Mouse (Mus musculus): ENCODE measurements at regions not wholly inside any gene's neighbourhood (a gene's known extent, or its start where the extent isn't known, plus 50 kb on each side); places are given as distances from the start of the nearest gene placed in this dataset.

DNA sequence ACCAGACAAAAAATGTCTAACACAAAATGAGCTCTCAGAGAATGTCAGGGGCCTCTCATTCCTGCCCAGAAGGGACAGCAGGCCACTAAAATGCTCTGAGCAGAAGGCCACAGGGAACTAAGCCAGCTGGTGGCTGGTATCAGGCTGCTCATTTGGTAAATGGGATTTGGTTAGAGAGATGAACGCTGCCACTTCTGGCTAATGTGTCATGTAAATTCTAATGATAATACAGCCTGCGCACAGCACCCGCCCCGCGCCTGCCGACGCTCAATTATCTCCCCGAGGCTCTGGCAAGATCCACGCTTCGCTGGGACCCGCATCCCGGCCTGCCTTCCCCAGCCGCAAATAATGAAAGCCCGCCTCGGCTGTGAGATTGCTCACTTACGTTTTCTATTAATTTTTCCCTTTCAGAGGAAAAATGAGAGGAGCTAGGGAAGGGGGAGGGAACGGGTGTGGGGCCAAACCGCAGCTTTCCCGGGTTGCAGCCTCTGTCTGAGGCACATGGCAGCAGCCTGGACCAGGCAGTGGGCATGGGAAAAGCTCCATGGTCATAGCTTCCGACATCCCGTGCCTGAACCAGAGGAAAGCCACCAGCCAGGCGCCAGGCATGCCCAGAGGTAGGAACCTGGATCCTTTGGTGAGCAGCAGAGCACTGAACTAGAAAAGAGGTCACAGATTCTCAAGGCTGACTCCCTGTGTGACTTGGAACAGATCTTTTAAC is 92.2 kb upstream of the Csf3r start:
- no peaks in the 10 kb centered on the region for H3K4me1 ChIP-seq (ENCODE audit: control insufficient read depth, insufficient read depth, low read length)
- WGBS = 76% methylated on average over 22 of the region's 22 CpGs
- no peak for ATAC-seq (ENCODE audit: insufficient number of reproducible peaks, insufficient read depth, low FRiP score, low read depth)

DNA sequence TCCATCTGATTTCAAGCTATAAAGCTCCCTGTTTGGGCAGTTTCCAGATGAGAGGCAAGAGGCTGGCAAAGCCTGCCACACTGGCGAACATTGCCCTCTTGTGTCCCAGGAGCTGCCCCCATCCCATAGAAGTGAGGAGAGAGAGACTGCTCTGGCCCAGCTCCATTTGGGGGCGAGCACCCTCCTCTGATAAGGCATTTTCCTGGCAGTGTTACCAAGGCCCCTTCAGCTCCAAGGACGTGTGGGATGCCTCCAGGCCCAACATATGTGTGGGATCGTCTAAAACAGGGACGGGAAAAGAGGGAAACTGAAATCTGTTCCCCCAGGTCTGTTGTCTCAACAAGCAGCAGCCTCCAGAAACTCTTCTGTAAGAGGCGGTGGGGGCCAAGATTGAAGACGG is 88.0 kb upstream of the Csf3r start:
- H3K4me2 ChIP-seq (replicated peaks; ENCODE audit: low read depth, low read length) = no peak overlapping the region
- H3K27ac ChIP-seq (ENCODE audit: low read length) = no peak overlapping the region
- no peaks in the 10 kb centered on the region for H3K27me3 ChIP-seq (ENCODE audit: control insufficient read depth, insufficient read depth, low read length)
- no peak overlapping the region for H3K9ac ChIP-seq (replicated peaks; ENCODE audit: low read depth, low read length)
- H3K4me3 ChIP-seq (ENCODE audit: low read depth, low read length) = no peak overlapping the region
- no peaks in the 10 kb centered on the region for H3K36me3 ChIP-seq (ENCODE audit: control insufficient read depth, insufficient read depth, low read length)
- WGBS = 74% methylated on average over 7 of the region's 7 CpGs
- H3K4me1 ChIP-seq (ENCODE audit: control insufficient read depth, insufficient read depth, low read length) = no peaks in the 10 kb centered on the region
- ATAC-seq (ENCODE audit: insufficient number of reproducible peaks, insufficient read depth, low FRiP score, low read depth) = no peak
- H3K9me3 ChIP-seq (ENCODE audit: control insufficient read depth, low read depth, low read length) = no peaks in the 10 kb centered on the region

More for the DNA sequence above, 92.2 kb upstream of the Csf3r start:
- H3K4me2 ChIP-seq (replicated peaks; ENCODE audit: low read depth, low read length) = no peak overlapping the region
- no peak overlapping the region for H3K27ac ChIP-seq (ENCODE audit: low read length)
- H3K36me3 ChIP-seq (ENCODE audit: control insufficient read depth, insufficient read depth, low read length) = no peaks in the 10 kb centered on the region
- H3K4me3 ChIP-seq (ENCODE audit: low read depth, low read length) = no peak overlapping the region
- no peak overlapping the region for H3K9ac ChIP-seq (replicated peaks; ENCODE audit: low read depth, low read length)
- no peaks in the 10 kb centered on the region for H3K9me3 ChIP-seq (ENCODE audit: control insufficient read depth, low read depth, low read length)
- H3K27me3 ChIP-seq (ENCODE audit: control insufficient read depth, insufficient read depth, low read length) = no peaks in the 10 kb centered on the region

DNA sequence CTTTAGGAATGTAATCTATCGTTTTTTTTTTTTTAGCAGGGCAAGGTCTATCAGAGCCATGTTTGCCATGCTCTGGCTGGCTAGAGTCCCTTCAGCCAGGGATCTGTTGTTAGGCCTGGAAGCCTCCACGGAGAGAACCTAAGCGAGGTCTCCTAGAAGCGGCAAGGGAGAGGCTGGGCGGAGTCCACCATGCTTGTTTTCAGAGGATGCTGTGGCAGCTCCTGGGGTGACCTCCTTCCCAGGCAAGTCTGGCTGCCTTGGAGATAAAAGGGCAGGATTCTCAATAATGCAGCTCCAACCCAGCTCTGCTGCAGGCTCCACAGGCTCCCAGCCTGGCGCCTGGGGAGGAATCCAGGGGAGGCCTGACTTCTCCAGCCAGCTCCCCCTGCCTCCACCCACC is 86.2 kb upstream of the Csf3r start:
- no peaks in the 10 kb centered on the region for H3K9me3 ChIP-seq (ENCODE audit: control insufficient read depth, low read depth, low read length)
- ATAC-seq (ENCODE audit: insufficient number of reproducible peaks, insufficient read depth, low FRiP score, low read depth) = no peak
- no peaks in the 10 kb centered on the region for H3K36me3 ChIP-seq (ENCODE audit: control insufficient read depth, insufficient read depth, low read length)
- no peak overlapping the region for H3K27ac ChIP-seq (ENCODE audit: low read length)
- H3K27me3 ChIP-seq (ENCODE audit: control insufficient read depth, insufficient read depth, low read length) = no peaks in the 10 kb centered on the region
- H3K4me1 ChIP-seq (ENCODE audit: control insufficient read depth, insufficient read depth, low read length) = no peaks in the 10 kb centered on the region
- 41% methylated on average over 6 of the region's 6 CpGs for WGBS
- no peak overlapping the region for H3K9ac ChIP-seq (replicated peaks; ENCODE audit: low read depth, low read length)
- H3K4me3 ChIP-seq (ENCODE audit: low read depth, low read length) = no peak overlapping the region
- H3K4me2 ChIP-seq (replicated peaks; ENCODE audit: low read depth, low read length) = no peak overlapping the region

DNA sequence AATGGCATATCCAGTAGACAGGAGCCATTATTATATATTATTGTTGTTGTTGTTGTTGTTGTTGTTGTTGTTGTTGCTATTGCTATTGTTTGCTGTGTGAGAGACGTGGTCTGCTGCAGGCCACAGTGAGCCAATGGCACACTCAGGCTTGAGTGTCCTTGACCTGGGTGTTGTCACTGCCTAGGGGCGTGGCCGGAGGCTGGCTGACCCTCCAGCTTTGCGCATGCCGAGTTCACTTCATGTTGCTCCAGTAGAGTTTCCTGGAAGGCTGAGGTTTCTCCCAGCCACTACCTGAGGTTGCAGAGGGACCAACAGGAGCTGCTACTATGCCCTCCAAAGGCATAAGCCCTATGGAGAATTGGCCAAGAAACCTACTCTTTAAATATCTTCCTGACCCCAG is 83.1 kb upstream of the Csf3r start:
- H3K27ac ChIP-seq (ENCODE audit: low read length) = no peak overlapping the region
- H3K4me1 ChIP-seq (ENCODE audit: control insufficient read depth, insufficient read depth, low read length) = no peaks in the 10 kb centered on the region
- H3K9me3 ChIP-seq (ENCODE audit: control insufficient read depth, low read depth, low read length) = no peaks in the 10 kb centered on the region
- WGBS = 47% methylated on average over 5 of the region's 5 CpGs
- H3K9ac ChIP-seq (replicated peaks; ENCODE audit: low read depth, low read length) = no peak overlapping the region
- ATAC-seq (ENCODE audit: insufficient number of reproducible peaks, insufficient read depth, low FRiP score, low read depth) = no peak
- H3K36me3 ChIP-seq (ENCODE audit: control insufficient read depth, insufficient read depth, low read length) = no peaks in the 10 kb centered on the region
- H3K27me3 ChIP-seq (ENCODE audit: control insufficient read depth, insufficient read depth, low read length) = no peaks in the 10 kb centered on the region
- H3K4me3 ChIP-seq (ENCODE audit: low read depth, low read length) = no peak overlapping the region
- no peak overlapping the region for H3K4me2 ChIP-seq (replicated peaks; ENCODE audit: low read depth, low read length)

- Histone ChIP-seq H3K9me3 (ENCODE audit: control insufficient read depth, low read depth, low read length) (no peaks in the 10 kb centered on the region), H3K4me2 (replicated peaks; ENCODE audit: low read depth, low read length) (no peak overlapping the region), H3K27me3 (ENCODE audit: control insufficient read depth, insufficient read depth, low read length) (no peaks in the 10 kb centered on the region), H3K4me1 (ENCODE audit: control insufficient read depth, insufficient read depth, low read length) (no peaks in the 10 kb centered on the region), H3K36me3 (ENCODE audit: control insufficient read depth, insufficient read depth, low read length) (no peaks in the 10 kb centered on the region), H3K9ac (replicated peaks; ENCODE audit: low read depth, low read length) (no peak overlapping the region), H3K4me3 (ENCODE audit: low read depth, low read length) (no peak overlapping the region), H3K27ac (ENCODE audit: low read length) (no peak overlapping the region)
- WGBS = 24% methylated on average over 3 of the region's 3 CpGs
- ATAC-seq (ENCODE audit: insufficient number of reproducible peaks, insufficient read depth, low FRiP score, low read depth) = no peak
These were observed 82.4 kb upstream of the Csf3r start for GRCm38 (mm10) chr4:125941916-125942315.

DNA sequence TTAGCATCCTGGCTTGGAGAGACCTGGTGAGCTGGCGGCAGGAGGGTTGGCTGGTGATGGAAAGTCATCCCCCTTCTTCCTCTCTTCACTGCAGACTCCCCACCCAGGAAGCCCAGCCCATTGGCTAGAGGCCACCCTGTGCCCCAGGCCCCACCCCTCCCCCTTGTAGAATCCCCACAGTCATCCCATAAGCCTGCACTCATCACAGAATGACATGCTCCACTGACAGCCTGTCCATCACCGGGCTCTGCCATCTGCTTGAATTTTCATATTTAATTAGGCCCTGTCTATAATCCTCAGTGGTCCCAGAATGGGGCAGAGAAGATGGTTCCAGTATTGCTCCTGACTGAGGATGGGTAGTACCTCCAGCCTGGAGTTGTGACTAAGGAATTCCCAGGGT is 79.3 kb upstream of the Csf3r start:
- ATAC-seq (ENCODE audit: insufficient number of reproducible peaks, insufficient read depth, low FRiP score, low read depth) = no peak
- no peaks in the 10 kb centered on the region for H3K4me1 ChIP-seq (ENCODE audit: control insufficient read depth, insufficient read depth, low read length)
- no peak overlapping the region for H3K4me3 ChIP-seq (ENCODE audit: low read depth, low read length)
- 59% methylated on average over 2 of the region's 2 CpGs for WGBS
- H3K9me3 ChIP-seq (ENCODE audit: control insufficient read depth, low read depth, low read length) = no peaks in the 10 kb centered on the region
- H3K4me2 ChIP-seq (replicated peaks; ENCODE audit: low read depth, low read length) = no peak overlapping the region
- H3K27ac ChIP-seq (ENCODE audit: low read length) = no peak overlapping the region
- H3K9ac ChIP-seq (replicated peaks; ENCODE audit: low read depth, low read length) = no peak overlapping the region
- no peaks in the 10 kb centered on the region for H3K27me3 ChIP-seq (ENCODE audit: control insufficient read depth, insufficient read depth, low read length)
- H3K36me3 ChIP-seq (ENCODE audit: control insufficient read depth, insufficient read depth, low read length) = no peaks in the 10 kb centered on the region

- no peak for ATAC-seq (ENCODE audit: insufficient number of reproducible peaks, insufficient read depth, low FRiP score, low read depth)
- WGBS = 29% methylated on average over 9 of the region's 9 CpGs
These were observed 64.9 kb upstream of the Csf3r start for GRCm38 (mm10) chr4:125959426-125959825.

DNA sequence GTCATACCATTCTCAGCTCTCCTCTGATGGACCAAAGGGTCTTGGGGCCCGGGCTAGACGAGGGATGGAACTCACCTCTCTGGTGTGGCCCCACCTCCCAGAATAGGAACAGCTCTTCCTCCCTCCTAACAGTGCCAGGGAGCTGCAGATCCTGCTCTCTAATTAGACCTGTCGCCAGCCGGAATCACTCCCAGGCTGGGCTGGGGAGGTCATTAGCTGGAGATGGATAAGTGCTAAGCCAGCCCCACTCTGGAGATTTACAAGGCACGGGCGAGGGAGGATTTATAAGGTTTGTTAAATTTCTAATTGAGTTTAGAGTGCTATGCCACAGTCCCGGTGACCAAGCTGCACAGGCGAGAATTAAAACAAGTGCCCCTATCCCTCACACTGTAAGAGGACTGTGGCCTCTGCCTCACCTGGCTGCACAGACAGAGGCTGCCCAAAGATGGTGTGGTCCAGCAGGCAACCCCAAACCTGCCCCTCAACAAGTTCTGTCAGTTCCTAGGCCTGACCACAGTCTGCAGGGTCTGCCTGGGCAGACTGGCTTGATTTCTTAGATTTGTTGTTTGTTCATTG is 63.6 kb upstream of the Csf3r start:
- H3K4me2 ChIP-seq (replicated peaks; ENCODE audit: low read depth, low read length) = no peak overlapping the region
- no peaks in the 10 kb centered on the region for H3K4me1 ChIP-seq (ENCODE audit: control insufficient read depth, insufficient read depth, low read length)
- H3K4me3 ChIP-seq (ENCODE audit: low read depth, low read length) = no peak overlapping the region
- H3K27me3 ChIP-seq (ENCODE audit: control insufficient read depth, insufficient read depth, low read length) = no peaks in the 10 kb centered on the region
- no peak overlapping the region for H3K27ac ChIP-seq (ENCODE audit: low read length)
- no peak for ATAC-seq (ENCODE audit: insufficient number of reproducible peaks, insufficient read depth, low FRiP score, low read depth)
- no peaks in the 10 kb centered on the region for H3K36me3 ChIP-seq (ENCODE audit: control insufficient read depth, insufficient read depth, low read length)
- 45% methylated on average over 8 of the region's 8 CpGs for whole genome bisulfite sequencing
- no peaks in the 10 kb centered on the region for H3K9me3 ChIP-seq (ENCODE audit: control insufficient read depth, low read depth, low read length)
- H3K9ac ChIP-seq (replicated peaks; ENCODE audit: low read depth, low read length) = no peak overlapping the region

More at GRCm38 (mm10) chr4:125959426-125959825, 64.9 kb upstream of the Csf3r start:
- Histone ChIP-seq H3K36me3 (ENCODE audit: control insufficient read depth, insufficient read depth, low read length) (no peaks in the 10 kb centered on the region), H3K9me3 (ENCODE audit: control insufficient read depth, low read depth, low read length) (no peaks in the 10 kb centered on the region), H3K4me3 (ENCODE audit: low read depth, low read length) (no peak overlapping the region), H3K4me1 (ENCODE audit: control insufficient read depth, insufficient read depth, low read length) (no peaks in the 10 kb centered on the region), H3K4me2 (replicated peaks; ENCODE audit: low read depth, low read length) (no peak overlapping the region), H3K27me3 (ENCODE audit: control insufficient read depth, insufficient read depth, low read length) (no peaks in the 10 kb centered on the region), H3K27ac (ENCODE audit: low read length) (no peak overlapping the region), H3K9ac (replicated peaks; ENCODE audit: low read depth, low read length) (no peak overlapping the region)

DNA sequence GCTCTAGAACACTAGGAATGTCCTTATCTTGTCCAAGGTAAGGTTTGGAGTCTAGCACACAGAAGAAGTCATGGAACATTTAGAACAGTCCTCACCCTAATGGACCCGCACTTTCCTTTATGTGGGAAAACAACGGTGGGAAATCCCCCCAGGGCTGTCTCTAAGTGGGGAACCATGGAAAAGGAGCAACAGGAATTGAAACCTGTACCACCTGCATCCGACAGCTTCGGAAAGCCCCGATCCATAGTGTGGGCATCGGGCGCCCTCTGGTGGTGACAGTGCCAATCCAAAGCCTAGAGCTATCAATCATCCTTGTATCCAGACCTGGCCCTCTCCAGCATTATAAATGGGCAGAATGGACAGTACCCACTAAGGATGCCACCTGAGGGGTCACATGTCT is 61.7 kb upstream of the Csf3r start:
- Histone ChIP-seq H3K9me3 (ENCODE audit: control insufficient read depth, low read depth, low read length) (no peaks in the 10 kb centered on the region), H3K4me2 (replicated peaks; ENCODE audit: low read depth, low read length) (no peak overlapping the region), H3K27me3 (ENCODE audit: control insufficient read depth, insufficient read depth, low read length) (no peaks in the 10 kb centered on the region), H3K27ac (ENCODE audit: low read length) (no peak overlapping the region), H3K9ac (replicated peaks; ENCODE audit: low read depth, low read length) (no peak overlapping the region), H3K36me3 (ENCODE audit: control insufficient read depth, insufficient read depth, low read length) (no peaks in the 10 kb centered on the region), H3K4me3 (ENCODE audit: low read depth, low read length) (no peak overlapping the region), H3K4me1 (ENCODE audit: control insufficient read depth, insufficient read depth, low read length) (no peaks in the 10 kb centered on the region)
- 7% methylated on average over 7 of the region's 7 CpGs for WGBS
- ATAC-seq (ENCODE audit: insufficient number of reproducible peaks, insufficient read depth, low FRiP score, low read depth) = peak; percentile 33; the same call in 1 of the 2 replicates

All from stomach, embryonic 14.5 days (tissue).